Comparison of ENCODE assay signal across 20 mouse cellular contexts in the genomic region with DNA sequence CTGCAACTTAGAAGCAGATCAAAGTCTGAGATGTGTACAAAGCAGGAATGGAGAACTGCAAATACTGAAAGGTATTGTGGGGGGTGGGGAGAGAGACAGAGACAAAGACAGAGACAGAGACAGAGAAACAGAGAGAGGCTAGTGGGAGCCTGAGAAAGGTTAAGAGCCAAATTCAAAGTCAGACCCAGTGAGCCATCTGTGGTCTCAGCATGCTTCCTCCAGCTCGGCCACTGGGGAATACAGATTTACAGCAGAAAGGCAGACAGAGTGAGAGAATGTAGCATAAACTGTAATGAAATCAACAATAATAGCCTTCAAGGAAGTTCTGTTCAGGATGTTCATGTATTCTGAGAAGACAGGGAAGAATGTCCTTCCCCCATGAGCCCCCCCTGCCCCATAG. TPM values are rescaled to one million over a fixed set of nuclear protein-coding genes. Genes with fewer than 3 reads are reported as not detected.
DNase-seq lines count a peak whose midpoint lies in the region; ATAC-seq and TF ChIP-seq lines count a peak whose summit lies in the region.
"Had no signal": no experiment of that assay in that cellular context is flagged by ENCODE, and none has a peak within 500 bp of the region (broad histone marks: within the 10 kb centered on the region; RNA-seq: fewer than 3 reads in every experiment).

No protein-coding gene starts in this region.

- 79% methylated on average over 1 of the region's 1 CpGs for WGBS in midbrain, embryonic 11.5 days
- 74% methylated on average over 1 of the region's 1 CpGs for WGBS in midbrain, postnatal 0 days

- no peaks in the 10 kb centered on the region for H3K9me3 ChIP-seq in midbrain, embryonic 11.5 days (ENCODE audit: control insufficient read depth, low read length)
- H3K9me3 ChIP-seq in midbrain, postnatal 0 days (ENCODE audit: low read length) = no peaks in the 10 kb centered on the region
- H3K9me3 ChIP-seq: embryonic facial prominence, embryonic 10.5 days; embryonic facial prominence, embryonic 12.5 days; forebrain, embryonic 13.5 days; forebrain, embryonic 15.5 days had no signal

- no peaks in the 10 kb centered on the region for H3K27me3 ChIP-seq in midbrain, embryonic 11.5 days (ENCODE audit: control insufficient read depth, insufficient read depth, low read length)
- H3K27me3 ChIP-seq in midbrain, postnatal 0 days (ENCODE audit: insufficient read depth, low read length) = no peaks in the 10 kb centered on the region
- H3K27me3 ChIP-seq: embryonic facial prominence, embryonic 12.5 days; forebrain, embryonic 13.5 days; forebrain, embryonic 15.5 days had no signal

- no peak overlapping the region for H3K27ac ChIP-seq in midbrain, embryonic 11.5 days (ENCODE audit: low read depth, low read length)
- H3K27ac ChIP-seq in midbrain, postnatal 0 days (ENCODE audit: low read depth, low read length) = no peak overlapping the region
- H3K27ac ChIP-seq: embryonic facial prominence, embryonic 10.5 days; embryonic facial prominence, embryonic 12.5 days; forebrain, embryonic 13.5 days; forebrain, embryonic 15.5 days had no signal

- no peak for TF ChIP-seq CTCF in midbrain, postnatal 0 days (IDR thresholded peaks at IDR 0.05)

- H3K4me3 ChIP-seq in midbrain, embryonic 11.5 days (ENCODE audit: low read depth, low read length) = no peak overlapping the region
- H3K4me3 ChIP-seq in midbrain, postnatal 0 days (ENCODE audit: low read depth, low read length) = no peak overlapping the region
- H3K4me3 ChIP-seq: embryonic facial prominence, embryonic 10.5 days; embryonic facial prominence, embryonic 12.5 days; forebrain, embryonic 13.5 days; forebrain, embryonic 15.5 days had no signal

- ATAC-seq in midbrain, embryonic 11.5 days (ENCODE audit: low FRiP score) = no peak
- ATAC-seq in midbrain, postnatal 0 days (ENCODE audit: low FRiP score) = no peak
- ATAC-seq: forebrain, embryonic 13.5 days; forebrain, embryonic 15.5 days had no signal

- no peak overlapping the region for H3K4me2 ChIP-seq in midbrain, embryonic 11.5 days
- no peak overlapping the region for H3K4me2 ChIP-seq in midbrain, postnatal 0 days (ENCODE audit: low read depth, low read length, poor library complexity, severe bottlenecking)
- H3K4me2 ChIP-seq: embryonic facial prominence, embryonic 12.5 days; forebrain, embryonic 13.5 days; forebrain, embryonic 15.5 days had no signal

- H3K9ac ChIP-seq in midbrain, embryonic 11.5 days (ENCODE audit: low read length) = no peak overlapping the region
- H3K9ac ChIP-seq in midbrain, postnatal 0 days (replicated peaks; ENCODE audit: low read length, poor library complexity, severe bottlenecking) = no peak overlapping the region
- H3K9ac ChIP-seq: embryonic facial prominence, embryonic 12.5 days; forebrain, embryonic 13.5 days; forebrain, embryonic 15.5 days; forebrain, postnatal 0 days had no signal

- no peaks in the 10 kb centered on the region for H3K4me1 ChIP-seq in midbrain, embryonic 11.5 days (ENCODE audit: control insufficient read depth, insufficient read depth, low read length)
- H3K4me1 ChIP-seq in midbrain, postnatal 0 days (ENCODE audit: insufficient read depth, low read length) = no peaks in the 10 kb centered on the region
- H3K4me1 ChIP-seq: embryonic facial prominence, embryonic 10.5 days; embryonic facial prominence, embryonic 12.5 days; forebrain, embryonic 15.5 days had no signal

- peaks cover 18% of the 10 kb centered on the region for H3K36me3 ChIP-seq in midbrain, embryonic 11.5 days (ENCODE audit: control insufficient read depth, insufficient read depth, low read length)
- H3K36me3 ChIP-seq in midbrain, postnatal 0 days (ENCODE audit: insufficient read depth, low read length) = peaks cover 23% of the 10 kb centered on the region

- peak; percentile 32 to 40 for DNase-seq in cerebellum, adult 18-20 months
- DNase-seq in cerebellum, adult 8-10 months = no peak
- DNase-seq in cerebellum, postnatal 25 days = peak; percentile 36 to 41
- no peak for DNase-seq in cerebellum, postnatal 14 days
- peak; percentile 23 for DNase-seq in midbrain, embryonic 11.5 days (ENCODE audit: low spot score, missing footprints)
- DNase-seq in midbrain, postnatal 0 days (ENCODE audit: low spot score) = no peak
- DNase-seq in brain, adult 2 months (ENCODE audit: low read depth, low spot score) = peak; percentile 40
- DNase-seq in urinary bladder, postnatal 14 days (ENCODE audit: low spot score) = no peak
- DNase-seq: adrenal gland, adult 2 months; adrenal gland, postnatal 10 days; adrenal gland, postnatal 25 days; cerebellum, adult 11-12 months; forebrain, postnatal 0 days had no signal

RNA-seq across cellular contexts. Expression of gene Tagln3, which starts 10.5 kb away (rescaled TPM):
- 320 and 334 TPM in 2 replicates for polyA plus RNA-seq in midbrain, embryonic 11.5 days (2014; fragmentation: Nextera tagmentation; extraction: Ambion mirVana)
- total RNA-seq in midbrain, postnatal 0 days (2014; rRNA removed) = 141 TPM in 2 replicates
- polyA plus RNA-seq in midbrain, postnatal 0 days (2015; fragmentation: Nextera tagmentation; extraction: Ambion mirVana) = 221 and 222 TPM in 2 replicates
- total RNA-seq: MEL had no signal

RNA-seq across cellular contexts. Expression of gene Tmprss7, which starts 20.4 kb away (rescaled TPM):
- 0.18 and 0.32 TPM in 2 replicates for polyA plus RNA-seq in midbrain, embryonic 11.5 days (2014; fragmentation: Nextera tagmentation; extraction: Ambion mirVana)
- 1.2 and 1.4 TPM in 2 replicates for total RNA-seq in midbrain, postnatal 0 days (2014; rRNA removed)
- polyA plus RNA-seq in midbrain, postnatal 0 days (2015; fragmentation: Nextera tagmentation; extraction: Ambion mirVana) = 0.92 and 1.6 TPM in 2 replicates
- polyA plus RNA-seq: C2C12; embryonic facial prominence, embryonic 14.5 days had no signal

RNA-seq across cellular contexts. Expression of gene Abhd10, which starts 28.9 kb away (rescaled TPM):
- 48.2 and 48.5 TPM in 2 replicates for polyA plus RNA-seq in midbrain, embryonic 11.5 days (2014; fragmentation: Nextera tagmentation; extraction: Ambion mirVana)
- 21.5 and 24.2 TPM in 2 replicates for total RNA-seq in midbrain, postnatal 0 days (2014; rRNA removed)
- polyA plus RNA-seq in midbrain, postnatal 0 days (2015; fragmentation: Nextera tagmentation; extraction: Ambion mirVana) = 34.2 and 38.5 TPM in 2 replicates

Comparison
In these comparisons a context has a peak if more than half of its experiments do, and no peak if none do; other contexts are left out.
1. DNase-seq: peak in cerebellum, adult 18-20 months (2 of 2), cerebellum, postnatal 25 days (2 of 2), midbrain, embryonic 11.5 days (single experiment) and brain, adult 2 months (single experiment); none in cerebellum, adult 8-10 months (single experiment), cerebellum, postnatal 14 days (0 of 2), midbrain, postnatal 0 days (single experiment) and urinary bladder, postnatal 14 days (single experiment).